Comparison of ENCODE assay signal across 13 mouse cellular contexts in genomic region chr2:35616891-35617658, GRCm38 (mm10). TPM values are rescaled to one million over a fixed set of nuclear protein-coding genes. Genes with fewer than 3 reads are reported as not detected.
DNase-seq lines count a peak whose midpoint lies in the region; ATAC-seq and TF ChIP-seq lines count a peak whose summit lies in the region.
"Had no signal": no experiment of that assay in that cellular context is flagged by ENCODE, and none has a peak within 500 bp of the region (broad histone marks: within the 10 kb centered on the region; RNA-seq: fewer than 3 reads in every experiment).

No protein-coding gene starts in this region.

- no peaks in the 10 kb centered on the region for H3K36me3 ChIP-seq in heart, embryonic 13.5 days
- H3K36me3 ChIP-seq: G1E; limb, embryonic 13.5 days had no signal

- no peak for DNase-seq in layer of hippocampus, adult 2 months (ENCODE audit: low spot score in 2 of 2)
- DNase-seq in layer of hippocampus, postnatal 36 days = no peak
- DNase-seq in kidney, postnatal 36 days = peak; percentile 31 to 56
- DNase-seq in lung, postnatal 36 days = peak; percentile 61
- DNase-seq in adrenal gland, postnatal 36 days = no peak
- no peak for DNase-seq in testis, postnatal 14 days (ENCODE audit: low spot score)
- DNase-seq: cerebellum, adult 11 months; midbrain, embryonic 14.5 days; spleen, adult 18-20 months had no signal

- no peak for ATAC-seq in heart, embryonic 13.5 days (ENCODE audit: extremely low read depth, insufficient number of reproducible peaks, low FRiP score, low TSS enrichment)
- ATAC-seq in activated CD4-positive, CD25-positive, alpha-beta regulatory T cell, adult 4 months = no peak

- H3K4me3 ChIP-seq in layer of hippocampus, adult 2 months = no peak overlapping the region
- no peak overlapping the region for H3K4me3 ChIP-seq in heart, embryonic 13.5 days
- H3K4me3 ChIP-seq: limb, embryonic 13.5 days had no signal

- H3K4me1 ChIP-seq in heart, embryonic 13.5 days = peaks cover 98% of the 10 kb centered on the region

- no peaks in the 10 kb centered on the region for H3K27me3 ChIP-seq in heart, embryonic 13.5 days (replicated peaks)
- H3K27me3 ChIP-seq: limb, embryonic 13.5 days had no signal

- H3K9ac ChIP-seq in heart, embryonic 13.5 days = 0 out of 2 replicates have a peak overlapping the region, but pooled peaks have one; percentile 42
- H3K9ac ChIP-seq: limb, embryonic 13.5 days had no signal

- WGBS in heart, embryonic 13.5 days = 61% methylated on average over 6 of the region's 6 CpGs

- no peak for TF ChIP-seq CTCF in layer of hippocampus, adult 2 months (conservative IDR thresholded peaks at IDR 0.05)

- no peak overlapping the region for H3K4me2 ChIP-seq in heart, embryonic 13.5 days
- H3K4me2 ChIP-seq: limb, embryonic 13.5 days had no signal

- no peaks in the 10 kb centered on the region for H3K9me3 ChIP-seq in heart, embryonic 13.5 days
- H3K9me3 ChIP-seq: G1E; limb, embryonic 13.5 days had no signal

- peak overlapping the region; percentile 57; the same call in 1 of the 2 replicates for H3K27ac ChIP-seq in layer of hippocampus, adult 2 months
- H3K27ac ChIP-seq in heart, embryonic 13.5 days (replicated peaks) = peak overlapping the region; percentile 73
- H3K27ac ChIP-seq: limb, embryonic 13.5 days had no signal

RNA-seq across cellular contexts. Expression of gene Dab2ip, which starts 59.0 kb away (rescaled TPM):
- total RNA-seq in layer of hippocampus, adult 2 months (2021) = 100 to 1,000 TPM in 1 of 2 experiments, 10 to 100 TPM in 1; 96.3 to 103 TPM
- total RNA-seq in layer of hippocampus, postnatal 36 days (2021) = 100 to 1,000 TPM; 102 to 108 TPM
- 40.0 and 48.9 TPM in 2 replicates for polyA plus RNA-seq in heart, embryonic 13.5 days (2015; fragmentation: Nextera tagmentation; extraction: Ambion mirVana)
- total RNA-seq in adrenal gland, postnatal 36 days (2021) = 100 to 1,000 TPM in 1 of 2 experiments, 10 to 100 TPM in 1; 65.0 to 103 TPM
- polyA plus RNA-seq in activated CD4-positive, CD25-positive, alpha-beta regulatory T cell, adult 4 months (2017; shearing (Covaris generic)) = under 1 TPM; 0.26 to 0.68 TPM

Comparison
In these comparisons a context has a peak if more than half of its experiments do, and no peak if none do; other contexts are left out.
1. DNase-seq: peak in kidney, postnatal 36 days (2 of 2) and lung, postnatal 36 days (single experiment); none in layer of hippocampus, adult 2 months (0 of 2), layer of hippocampus, postnatal 36 days (0 of 2), adrenal gland, postnatal 36 days (0 of 2) and testis, postnatal 14 days (single experiment).